Mouse (Mus musculus): ENCODE measurements around the gene Dip2a.
A peak's percentile ranks its signal among the peaks of the same experiment; 100 is the strongest.

Gene Dip2a

DNA sequence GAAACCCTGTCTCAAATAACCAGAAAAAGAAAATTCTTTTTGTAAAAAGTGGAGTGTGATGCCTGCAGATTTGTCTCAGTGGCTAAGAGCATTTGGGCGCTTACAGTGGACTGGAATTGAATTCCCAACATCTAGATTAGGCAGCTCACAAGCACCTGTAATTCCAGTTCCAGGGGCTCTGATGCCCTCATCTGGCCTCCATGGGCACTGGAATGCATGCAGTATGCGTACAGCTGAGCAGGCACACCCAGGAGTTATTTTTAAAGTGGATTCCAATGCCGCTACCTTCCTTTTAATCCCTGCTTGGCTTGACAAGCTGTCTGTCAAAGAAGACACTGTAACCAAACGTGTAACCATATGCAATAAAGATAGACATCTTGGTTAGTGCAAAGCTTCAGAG, 105.7 kb downstream of the Dip2a start:
- DNase-seq = no peak

DNA sequence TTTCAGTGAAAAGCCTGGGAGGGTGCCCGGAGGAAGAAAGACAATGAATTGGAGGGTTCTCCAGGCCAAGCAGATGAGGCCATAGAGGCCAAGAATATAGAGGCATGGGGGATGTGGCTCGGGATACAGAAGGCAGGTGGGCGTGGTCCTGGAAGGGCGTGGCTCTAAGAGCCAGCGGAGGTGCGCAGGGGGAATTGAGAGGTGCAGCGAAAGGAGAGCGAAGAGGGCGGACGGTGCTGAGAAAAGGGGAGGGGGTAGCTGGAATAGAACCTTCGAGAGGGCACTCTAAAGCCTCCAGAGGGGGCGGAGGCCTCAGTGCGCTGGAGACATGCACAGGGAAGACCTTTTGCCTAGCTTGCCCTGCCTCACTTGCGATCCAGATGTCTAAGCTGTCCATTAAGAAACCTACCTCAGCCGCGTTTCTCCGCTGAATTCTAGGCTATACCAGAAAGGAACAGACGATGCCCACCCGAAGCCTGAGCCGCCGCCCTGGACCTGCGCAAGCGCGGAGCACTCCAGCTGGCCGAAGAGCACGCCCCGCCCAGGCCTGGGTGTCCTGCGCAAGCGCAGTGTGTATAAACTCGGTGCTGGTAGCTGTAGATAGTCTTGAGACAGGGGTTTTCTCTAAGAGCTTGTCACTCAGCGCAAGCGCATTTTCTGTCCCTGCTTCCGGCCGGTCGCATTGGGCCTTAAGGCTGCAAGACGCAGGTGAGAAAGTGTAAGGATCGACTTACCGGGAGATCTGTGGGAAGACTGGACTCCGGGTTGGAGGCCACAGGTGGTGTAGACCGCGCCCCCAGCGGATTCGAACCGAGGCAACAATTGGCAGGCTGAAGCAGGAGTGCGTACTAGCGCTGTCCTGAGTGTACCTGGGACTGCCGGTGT, 107.5 kb downstream of the Dip2a start, which contains the start of gene Prmt2:
Gene Prmt2 (minus strand): TSS at position 525 of the 885 bp plus-strand sequence.
- DNase-seq = peak; percentile 85

GRCm38 (mm10) chr10:76229627-76230026, 115.5 kb downstream of the Dip2a start:
- no peak for DNase-seq

GRCm38 (mm10) chr10:76225944-76226343, 119.1 kb downstream of the Dip2a start:
- DNase-seq = no peak

DNA sequence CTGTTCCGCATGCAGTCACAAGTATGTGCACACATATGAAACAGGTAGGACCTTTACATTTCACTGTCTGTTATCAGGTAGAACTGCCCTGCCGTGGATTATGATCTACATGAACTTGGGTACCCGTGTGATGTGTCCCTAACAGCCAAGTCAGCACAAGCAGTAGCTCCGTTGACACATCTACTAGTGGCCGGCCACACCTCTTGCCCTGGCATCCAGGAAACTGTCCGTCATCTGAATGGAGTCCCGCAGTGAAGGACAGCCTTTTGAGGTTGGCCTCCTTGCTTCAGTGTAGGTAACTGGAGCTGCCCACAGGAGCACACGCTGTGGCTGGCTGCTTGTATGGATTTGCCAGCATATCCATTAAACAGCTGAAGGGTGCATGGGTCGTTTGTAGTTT, 126.9 kb downstream of the Dip2a start:
- no peak for DNase-seq

DNA sequence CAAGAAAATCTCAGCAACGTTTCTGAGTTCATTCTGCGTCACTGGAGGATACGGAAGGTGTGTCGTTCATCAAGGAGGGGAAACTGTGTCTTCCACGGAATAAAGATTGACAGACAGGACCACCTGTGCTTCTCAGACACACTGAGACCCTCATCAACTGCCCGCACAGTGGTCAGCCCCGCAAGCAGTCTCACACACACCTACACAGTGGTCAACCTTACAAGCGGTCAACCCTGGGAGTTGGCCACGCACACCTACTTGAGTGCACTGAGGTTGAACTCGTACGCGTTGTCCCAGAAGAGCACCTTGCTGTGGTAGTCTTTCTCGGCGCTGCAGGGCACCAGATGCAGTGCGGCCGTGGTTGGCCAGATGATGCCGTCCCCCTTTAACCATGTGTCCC, 128.0 kb downstream of the Dip2a start:
- no peak for DNase-seq

DNA sequence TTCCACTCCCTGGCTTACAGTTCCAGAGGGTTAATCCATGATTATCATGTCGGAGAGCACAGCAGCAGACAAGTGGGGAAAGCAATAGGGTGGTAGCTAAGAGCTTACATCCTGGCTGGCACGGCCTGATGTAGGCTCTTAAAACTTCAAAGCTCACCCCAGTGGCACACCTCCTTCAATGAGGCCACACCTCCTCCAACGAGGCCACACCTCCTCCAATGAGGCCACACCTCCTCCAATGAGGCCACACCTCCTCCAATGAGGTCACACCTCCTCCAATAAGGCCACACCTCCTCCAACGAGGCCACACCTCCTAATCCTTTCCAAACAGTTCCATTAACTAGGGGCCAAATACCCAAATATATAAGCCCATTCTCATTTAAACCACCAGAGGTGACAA, 130.9 kb downstream of the Dip2a start:
- DNase-seq = no peak

DNA sequence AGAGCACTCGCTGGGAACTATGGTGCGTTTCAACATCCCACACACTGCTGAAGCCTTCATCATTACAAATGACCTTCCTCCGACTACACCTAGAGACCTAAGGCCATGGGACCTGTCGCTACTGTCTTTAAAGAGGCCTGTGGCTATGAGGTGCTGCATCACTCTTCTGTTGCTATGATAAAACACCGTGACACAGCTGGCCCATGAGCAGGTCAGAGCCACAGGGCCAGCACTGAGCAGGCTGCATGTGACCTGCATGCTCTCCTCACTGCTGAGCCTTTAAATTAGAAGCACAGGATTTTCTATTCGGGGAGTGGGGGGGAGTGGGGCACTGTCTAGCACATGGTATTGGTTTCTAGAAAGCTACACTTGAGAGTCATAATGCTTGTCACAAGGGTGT, 133.0 kb downstream of the Dip2a start:
- DNase-seq = no peak

DNA sequence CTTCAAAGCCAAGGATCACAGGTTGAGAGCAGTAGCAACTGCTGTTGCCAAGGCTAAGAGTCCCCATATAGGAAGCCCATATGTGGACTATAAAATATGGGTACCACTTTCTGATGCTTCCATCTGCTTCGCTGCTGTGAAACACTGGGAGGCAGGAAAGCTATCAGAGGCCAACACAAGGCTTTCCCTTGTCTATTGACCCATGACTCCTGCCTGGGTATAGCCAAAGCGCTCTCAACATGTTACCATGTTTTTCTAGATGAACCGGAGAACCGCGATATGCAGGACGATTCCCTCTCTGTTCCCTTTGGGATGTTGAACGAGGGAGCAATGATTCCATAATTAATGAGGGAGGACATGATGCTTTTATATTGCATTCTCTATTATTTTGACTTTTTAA, 134.3 kb downstream of the Dip2a start:
- no peak for DNase-seq
